30 mouse cellular contexts compared by ENCODE assay signal in the genomic region with DNA sequence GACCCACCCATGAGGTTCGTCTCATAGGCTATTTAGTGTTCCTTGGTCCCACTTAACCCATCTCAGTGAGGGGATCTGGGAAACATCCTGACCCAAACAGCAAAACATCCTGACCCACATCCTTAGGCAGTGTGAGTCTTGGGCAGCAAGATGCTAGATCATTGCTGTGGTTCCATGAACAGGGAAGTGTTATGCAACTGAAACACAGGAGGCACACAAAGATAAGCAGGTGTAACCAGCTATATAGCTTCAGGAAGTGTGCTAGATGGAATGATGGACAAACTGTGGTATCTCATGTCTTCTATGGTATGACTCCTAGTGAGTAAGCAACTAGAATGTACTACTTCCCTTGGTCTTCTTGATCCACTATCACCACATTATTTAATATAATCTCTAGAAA. TPM values are rescaled to one million over a fixed set of nuclear protein-coding genes. Genes with fewer than 3 reads are reported as not detected.
A peak's percentile ranks its signal among the peaks of the same experiment; 100 is the strongest.
DNase-seq lines count a peak whose midpoint lies in the region; ATAC-seq and TF ChIP-seq lines count a peak whose summit lies in the region.
"Had no signal": no experiment of that assay in that cellular context is flagged by ENCODE, and none has a peak within 500 bp of the region (broad histone marks: within the 10 kb centered on the region; RNA-seq: fewer than 3 reads in every experiment).

No protein-coding gene starts in this region.

- no peak overlapping the region for H3K9ac ChIP-seq in MEL (ENCODE audit: control insufficient read depth, low read depth, low read length, poor library complexity, severe bottlenecking)
- H3K9ac ChIP-seq: embryonic facial prominence, embryonic 13.5 days; embryonic facial prominence, embryonic 15.5 days; forebrain, embryonic 12.5 days had no signal

- peak; percentile 70 to 83 for TF ChIP-seq EP300 in MEL (IDR thresholded peaks at IDR 0.05; ENCODE audit: low read depth in 1 of 2, low read length in 2 of 2)

- no peak overlapping the region for H3K4me3 ChIP-seq in MEL (ENCODE audit: control insufficient read depth in 1 of 2, insufficient read depth in 1 of 2, low read depth in 2 of 2, low read length in 2 of 2)
- H3K4me3 ChIP-seq in thymus, adult 2 months (ENCODE audit: control insufficient read depth, insufficient read depth, low read length): no peak overlapping the region
- H3K4me3 ChIP-seq: embryonic facial prominence, embryonic 13.5 days; embryonic facial prominence, embryonic 15.5 days; erythroblast, embryonic 14.5 days; forebrain, embryonic 10.5 days; forebrain, embryonic 12.5 days had no signal

- TF ChIP-seq POLR2A in MEL (IDR thresholded peaks at IDR 0.05; ENCODE audit: control insufficient read depth in 1 of 2, insufficient read depth in 1 of 2, low read depth in 1 of 2, low read length in 2 of 2, poor library complexity in 1 of 2): no peak
- no peak for TF ChIP-seq POLR2A in thymus, adult 2 months (IDR thresholded peaks at IDR 0.05; ENCODE audit: control insufficient read depth, extremely low read depth, insufficient read depth, low read length, poor library complexity)

- no peak overlapping the region; the same call in 1 of the 2 replicates for H3K27ac ChIP-seq in MEL (ENCODE audit: control insufficient read depth, low read depth, low read length)
- no peak overlapping the region for H3K27ac ChIP-seq in thymus, adult 2 months (ENCODE audit: control insufficient read depth, insufficient read depth, low read length)
- H3K27ac ChIP-seq: embryonic facial prominence, embryonic 13.5 days; embryonic facial prominence, embryonic 15.5 days; forebrain, embryonic 10.5 days; forebrain, embryonic 12.5 days had no signal

- peak; percentile 51 for DNase-seq in 416B (ENCODE audit: low read depth)
- peak; percentile 32 for DNase-seq in MEL (ENCODE audit: low read depth, low spot score)
- DNase-seq in frontal cortex, postnatal 36 days (ENCODE audit: low spot score in 2 of 2): no peak
- DNase-seq in spleen, postnatal 10 days (ENCODE audit: low spot score in 2 of 2): no peak
- no peak for DNase-seq in thymus, adult 2 months
- DNase-seq: adrenal gland, adult 8-10 months; adrenal gland, postnatal 14 days; adrenal gland, postnatal 36 days; B cell, adult 2 months; cerebellum, adult 11-12 months; cerebellum, adult 2 months; cerebellum, adult 9-10 months; cerebellum, postnatal 10 days; cerebellum, postnatal 25 days; embryo, embryonic 11 days had no signal

- ATAC-seq in common myeloid progenitor, adult 5-6 weeks (replicated peaks; ENCODE audit: low read depth, poor library complexity, severe bottlenecking): peak; percentile 72
- ATAC-seq: activated CD4-positive, CD25-positive, alpha-beta regulatory T cell, adult 4 months; CD4-positive, CD25-positive, alpha-beta regulatory T cell, adult 4 months; forebrain, embryonic 14.5 days; forebrain, embryonic 16.5 days; Patski had no signal

- H3K79me2 ChIP-seq in MEL (ENCODE audit: control insufficient read depth, insufficient read depth, low read length, poor library complexity): no peaks in the 10 kb centered on the region

- H3K4me1 ChIP-seq in MEL (ENCODE audit: control insufficient read depth in 1 of 2, insufficient read depth in 2 of 2, low read length in 2 of 2): peaks cover 0 to 3% of the 10 kb centered on the region in 2 experiments; a peak in 2 of 4 replicates
- H3K4me1 ChIP-seq in thymus, adult 2 months (replicated peaks; ENCODE audit: control insufficient read depth, insufficient read depth, low read length): no peaks in the 10 kb centered on the region
- H3K4me1 ChIP-seq: embryonic facial prominence, embryonic 13.5 days; embryonic facial prominence, embryonic 15.5 days; forebrain, embryonic 10.5 days; forebrain, embryonic 12.5 days had no signal

- TF ChIP-seq RAD21 in MEL (IDR thresholded peaks at IDR 0.05; ENCODE audit: low read depth, low read length): no peak

- H3K36me3 ChIP-seq in MEL (ENCODE audit: control insufficient read depth in 1 of 2, insufficient read depth in 2 of 2, low read length in 2 of 2): no peaks in the 10 kb centered on the region
- H3K36me3 ChIP-seq in thymus, adult 2 months (ENCODE audit: control insufficient read depth, insufficient read depth, low read length): no peaks in the 10 kb centered on the region
- H3K36me3 ChIP-seq: embryonic facial prominence, embryonic 13.5 days; embryonic facial prominence, embryonic 15.5 days; forebrain, embryonic 10.5 days; forebrain, embryonic 12.5 days; G1E had no signal

- no peaks in the 10 kb centered on the region for H3K27me3 ChIP-seq in MEL (ENCODE audit: control insufficient read depth in 1 of 2, insufficient read depth in 2 of 2, low read length in 2 of 2)
- H3K27me3 ChIP-seq in thymus, adult 2 months (ENCODE audit: control insufficient read depth, insufficient read depth, low read length): no peaks in the 10 kb centered on the region
- H3K27me3 ChIP-seq: embryonic facial prominence, embryonic 13.5 days; embryonic facial prominence, embryonic 15.5 days; forebrain, embryonic 12.5 days; Patski had no signal

- H3K9me3 ChIP-seq in MEL (replicated peaks; ENCODE audit: insufficient read depth, low read length): no peaks in the 10 kb centered on the region
- H3K9me3 ChIP-seq: embryonic facial prominence, embryonic 13.5 days; embryonic facial prominence, embryonic 15.5 days; forebrain, embryonic 10.5 days; forebrain, embryonic 12.5 days had no signal

- 62% methylated on average over 1 of the region's 1 CpGs for WGBS in thymus, adult 2 months

- no peak for TF ChIP-seq CTCF in MEL (IDR thresholded peaks at IDR 0.05 in 2 of 3, conservative IDR thresholded peaks at IDR 0.05 in 1 of 3; ENCODE audit: control insufficient read depth in 1 of 3, insufficient read depth in 1 of 3, low read depth in 2 of 3, low read length in 3 of 3, poor library complexity in 1 of 3, severe bottlenecking in 1 of 3)
- no peak for TF ChIP-seq CTCF in thymus, adult 2 months (IDR thresholded peaks at IDR 0.05; ENCODE audit: borderline replicate concordance, control insufficient read depth, extremely low read depth, insufficient read depth, low read length, poor library complexity)

TF ChIP-seq in MEL, 35 proteins besides CTCF, POLR2A, EP300 and RAD21:
- TF ChIP-seq ZNF384 (IDR thresholded peaks at IDR 0.05; ENCODE audit: low read depth, low read length) (no peak), RCOR1 (IDR thresholded peaks at IDR 0.05; ENCODE audit: low read depth, low read length) (0 out of 2 replicates have a peak, but pooled peaks have one; percentile 32), UBTF (IDR thresholded peaks at IDR 0.05; ENCODE audit: borderline replicate concordance, insufficient read depth, low read depth, low read length) (no peak), TCF12 (IDR thresholded peaks at IDR 0.05; ENCODE audit: low read depth, low read length) (peak; percentile 67; the same call in 1 of the 2 replicates), GABPA (IDR thresholded peaks at IDR 0.05; ENCODE audit: low read depth, low read length) (no peak), TBP (IDR thresholded peaks at IDR 0.05; ENCODE audit: low read depth, low read length) (no peak), MAZ (IDR thresholded peaks at IDR 0.05; ENCODE audit: low read depth, low read length) (no peak), NELFE (IDR thresholded peaks at IDR 0.05; ENCODE audit: low read depth, low read length) (no peak), USF1 (IDR thresholded peaks at IDR 0.05; ENCODE audit: low read depth, low read length) (no peak), POLR2AphosphoS2 (IDR thresholded peaks at IDR 0.05; ENCODE audit: low read length) (no peak), ELF1 (IDR thresholded peaks at IDR 0.05; ENCODE audit: low read depth, low read length) (no peak), ZC3H11A (IDR thresholded peaks at IDR 0.05; ENCODE audit: low read depth, low read length) (no peak), MAX (IDR thresholded peaks at IDR 0.05; ENCODE audit: low read length) (no peak), ZKSCAN1 (IDR thresholded peaks at IDR 0.05; ENCODE audit: low read depth, low read length) (no peak), MEF2A (IDR thresholded peaks at IDR 0.05; ENCODE audit: extremely low read depth, insufficient replicate concordance, low read depth, low read length, poor library complexity, severe bottlenecking) (no peak), BHLHE40 (IDR thresholded peaks at IDR 0.05; ENCODE audit: borderline replicate concordance, low read depth, low read length) (no peak), NRF1 (IDR thresholded peaks at IDR 0.05; ENCODE audit: insufficient read depth, low read depth, low read length, poor library complexity, severe bottlenecking) (no peak), GATA1 (IDR thresholded peaks at IDR 0.05; ENCODE audit: low read depth, low read length) (peak; percentile 40; the same call in 1 of the 2 replicates), JUND (IDR thresholded peaks at IDR 0.05; ENCODE audit: low read depth, low read length) (no peak), ETS1 (IDR thresholded peaks at IDR 0.05; ENCODE audit: low read depth, low read length) (peak; percentile 37; the same call in 1 of the 2 replicates), KAT2A (conservative IDR thresholded peaks at IDR 0.05; ENCODE audit: low read depth, low read length) (no peak), TAL1 (IDR thresholded peaks at IDR 0.05; ENCODE audit: low read length) (peak; percentile 76), MYB (IDR thresholded peaks at IDR 0.05; ENCODE audit: low read depth, low read length) (no peak), CHD2 (IDR thresholded peaks at IDR 0.05; ENCODE audit: low read length) (no peak)
TF ChIP-seq in MEL: peak in this region for 5.

RNA-seq across cellular contexts. Expression of gene Gp2, which starts 17.1 kb away (rescaled TPM):
- not detected in 2 replicates for total RNA-seq in MEL (2012; rRNA removed)
- polyA plus RNA-seq in MEL (2012; ENCODE audit: insufficient read depth in 1 of 2, insufficient read length in 2 of 2, low read depth in 1 of 2, low replicate concordance in 2 of 2, missing spikeins in 1 of 2): not detected
- not detected in 2 replicates for total RNA-seq in common myeloid progenitor, adult 5-6 weeks (2017)
- 7.5 and 11.6 TPM in 2 replicates for polyA plus RNA-seq in thymus, adult 2 months (2012; rRNA removed)
- total RNA-seq: adrenal gland, adult 18-20 months; adrenal gland, adult 8-10 months; adrenal gland, postnatal 14 days; adrenal gland, postnatal 36 days; CH12.LX; G1E had no signal
- polyA plus RNA-seq: activated CD4-positive, CD25-positive, alpha-beta regulatory T cell, adult 4 months; CD4-positive, CD25-positive, alpha-beta regulatory T cell, adult 4 months; cerebellum, adult 2 months; embryonic facial prominence, embryonic 11.5 days; embryonic facial prominence, embryonic 13.5 days; embryonic facial prominence, embryonic 15.5 days; erythroblast, embryonic 14.5 days; forebrain, embryonic 10.5 days; forebrain, embryonic 12.5 days; forebrain, embryonic 14.5 days; forebrain, embryonic 16.5 days; G1E; Patski had no signal

RNA-seq across cellular contexts. Expression of gene Umod, which starts 37.1 kb away (rescaled TPM):
- total RNA-seq in MEL (2012; rRNA removed): not detected in 2 replicates
- polyA plus RNA-seq in MEL (2012; ENCODE audit: insufficient read depth in 1 of 2, insufficient read length in 2 of 2, low read depth in 1 of 2, low replicate concordance in 2 of 2, missing spikeins in 1 of 2): not detected
- total RNA-seq in common myeloid progenitor, adult 5-6 weeks (2017): not detected in 2 replicates
- 0.83 and 2.2 TPM in 2 replicates for polyA plus RNA-seq in thymus, adult 2 months (2012; rRNA removed)
- total RNA-seq: adrenal gland, adult 18-20 months; adrenal gland, adult 8-10 months; adrenal gland, postnatal 14 days; adrenal gland, postnatal 36 days; CH12.LX had no signal
- polyA plus RNA-seq: activated CD4-positive, CD25-positive, alpha-beta regulatory T cell, adult 4 months; CD4-positive, CD25-positive, alpha-beta regulatory T cell, adult 4 months; cerebellum, adult 2 months; embryonic facial prominence, embryonic 11.5 days; embryonic facial prominence, embryonic 13.5 days; embryonic facial prominence, embryonic 15.5 days; erythroblast, embryonic 14.5 days; forebrain, embryonic 10.5 days; forebrain, embryonic 12.5 days; forebrain, embryonic 14.5 days; forebrain, embryonic 16.5 days; G1E; Patski had no signal

Comparison
In these comparisons a context has a peak if more than half of its experiments do, and no peak if none do; other contexts are left out.
1. DNase-seq: peak in 416B (single experiment) and MEL (single experiment); none in frontal cortex, postnatal 36 days (0 of 2), spleen, postnatal 10 days (0 of 2) and thymus, adult 2 months (single experiment).